Mouse (Mus musculus) heart, postnatal 36 days (tissue): ENCODE data around the gene Sh2d6. TPM values are rescaled to one million over a fixed set of nuclear protein-coding genes. Genes with fewer than 3 reads are reported as not detected.

Source experiments
- DNase-seq, 2 experiments: peaks; one replicate each; pipeline ENCODE4 v3.0.0; 2021 to 2022
- intact Hi-C: fragments of 180-260 bp; cut with DNase I; formaldehyde crosslinking; loops from one replicate; pipeline ENCODE4 v1.15.1; 2025
- total RNA-seq, 2 experiments: library from RNA; stranded (reverse); gene quantifications; 2 replicates each; pipeline ENCODE4 v1.2.3; 2021

Sh2d6 gene
- total RNA-seq: under 1 TPM; 0.33 to 0.35 TPM

DNA sequence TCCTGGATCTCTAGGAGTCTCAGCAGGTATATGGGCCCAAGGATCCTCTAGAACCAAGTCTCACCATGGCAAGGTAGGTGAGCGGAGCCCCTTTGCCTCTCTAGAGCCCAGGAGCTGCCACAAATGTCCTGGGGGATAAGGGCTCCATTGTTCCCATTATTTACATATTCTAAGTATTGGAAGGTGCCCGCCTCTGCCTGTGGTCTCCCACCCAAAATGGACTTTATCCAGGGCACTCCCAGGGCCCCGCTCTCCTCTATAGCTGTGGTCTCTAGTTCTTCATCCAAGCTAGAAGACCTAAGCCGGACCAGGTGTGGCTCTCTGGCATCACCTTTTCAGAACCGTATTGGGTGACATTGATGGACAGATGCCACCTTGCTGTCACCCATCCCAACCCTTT, at the start of gene Sh2d6:
Gene Sh2d6, minus strand, starts transcription at position 101 of the 400 bp plus-strand sequence.
- intact Hi-C loops: no loop called here
- no peak for DNase-seq

DNA sequence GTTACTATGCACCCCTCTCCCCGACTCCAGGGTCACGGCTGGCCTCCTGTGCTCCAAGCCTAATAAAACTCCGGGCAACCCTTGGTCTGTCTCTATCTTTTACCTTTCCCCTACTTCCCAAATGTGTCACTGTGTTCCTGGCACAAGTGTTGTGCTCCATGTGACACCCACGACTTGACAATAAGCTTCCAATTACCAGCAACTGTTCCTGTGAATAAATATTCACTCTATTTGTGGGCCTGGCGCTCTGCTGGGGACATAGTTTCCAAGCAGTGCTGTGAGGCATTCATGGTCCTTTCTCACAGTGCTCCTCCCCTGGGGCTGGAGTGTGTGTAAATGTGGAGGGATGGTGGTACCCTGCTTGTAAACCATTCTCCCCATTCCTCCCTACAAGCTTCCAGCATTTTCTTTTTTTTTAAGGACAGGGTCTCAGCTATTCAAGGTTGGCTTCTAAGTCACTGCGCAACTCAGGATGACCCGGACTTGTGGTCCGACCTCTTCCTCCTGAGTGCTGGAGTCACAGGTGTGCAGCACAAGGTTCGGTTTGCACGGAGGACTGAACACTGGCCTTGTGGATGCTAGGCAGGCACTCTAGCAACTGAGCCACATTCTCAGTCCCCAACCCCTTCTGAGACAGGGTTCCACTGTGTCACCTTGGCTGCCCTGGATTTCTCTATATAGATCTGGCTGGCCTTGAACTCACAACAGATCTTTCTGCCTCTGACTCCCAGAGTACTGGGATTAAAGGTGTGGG, 49.3 kb upstream of the Sh2d6 start:
- peak in 1 of 2 experiments; percentile 29 for DNase-seq

DNA sequence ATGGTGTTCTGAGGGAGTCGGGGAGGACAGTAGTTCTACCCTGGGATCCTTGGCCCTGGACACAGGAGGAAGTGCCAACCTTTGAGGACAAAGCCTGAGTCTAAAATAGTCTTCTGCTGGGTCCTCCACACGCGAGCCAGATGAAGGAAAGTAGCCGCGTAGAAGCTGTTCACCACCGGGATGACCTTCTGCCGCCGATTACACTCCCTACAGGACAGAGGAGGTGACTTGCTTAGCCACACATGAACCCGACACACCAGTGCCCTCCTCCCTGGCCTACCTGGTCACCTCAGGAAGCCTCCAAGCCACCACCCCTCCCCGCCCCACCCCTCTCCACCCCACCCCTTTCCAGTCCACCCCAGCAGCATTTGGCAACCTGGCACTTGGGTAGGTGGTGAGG, 47.2 kb upstream of the Sh2d6 start:
- intact Hi-C loops: no loop called here
- no peak for DNase-seq

More for the DNA sequence above, 49.3 kb upstream of the Sh2d6 start:
- intact Hi-C loops: loop anchor here (2.0 kb wide), 1 partner anchor 28 kb away; the partner anchor contains the start of genes Elmod3 and Retsat

DNA sequence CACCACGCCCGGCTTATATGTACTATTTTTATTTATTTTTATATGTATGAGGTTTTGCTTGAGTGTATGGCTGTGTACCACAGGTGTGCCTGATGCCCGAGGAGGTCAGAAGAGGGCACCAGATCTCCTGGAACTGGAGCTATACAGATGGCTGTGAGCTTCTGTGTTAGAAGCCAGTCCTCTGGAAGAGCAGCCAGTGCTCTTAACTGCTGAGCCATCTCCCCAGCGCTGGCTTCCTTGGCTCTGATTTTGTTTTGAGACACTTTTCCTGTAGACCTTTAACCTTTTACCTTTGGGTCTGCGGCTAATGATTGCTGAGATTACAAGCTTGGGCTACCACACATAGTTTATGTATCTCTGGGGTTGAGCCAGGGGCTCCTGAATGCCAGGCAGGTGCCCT, 46.0 kb upstream of the Sh2d6 start:
- no peak for DNase-seq
- intact Hi-C loops: no loop called here

DNA sequence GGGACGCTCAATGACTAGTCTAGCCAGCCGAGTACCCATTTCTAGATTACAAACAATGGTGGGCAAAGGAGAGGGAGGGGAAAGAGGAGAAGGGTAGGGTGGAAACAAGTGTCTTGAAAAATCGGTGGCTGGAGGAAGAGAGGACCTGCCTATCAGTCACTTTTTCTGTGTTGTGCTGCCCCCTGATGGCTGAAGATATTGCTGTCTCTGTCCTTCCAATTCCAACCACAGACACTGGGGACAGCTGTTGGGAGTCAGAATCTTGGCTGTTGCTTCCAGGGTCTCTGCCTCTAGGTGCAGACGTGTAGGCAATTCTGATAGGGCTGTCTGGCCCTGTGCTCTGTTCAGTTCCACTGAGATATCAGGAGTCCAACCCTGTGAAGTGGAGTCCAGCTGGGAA, 44.5 kb upstream of the Sh2d6 start:
- DNase-seq: peak; percentile 91 to 92
- intact Hi-C loops: loop anchor here (1.0 kb wide), 2 partner anchors 31 to 138 kb away; no protein-coding TSS in a partner anchor

DNA sequence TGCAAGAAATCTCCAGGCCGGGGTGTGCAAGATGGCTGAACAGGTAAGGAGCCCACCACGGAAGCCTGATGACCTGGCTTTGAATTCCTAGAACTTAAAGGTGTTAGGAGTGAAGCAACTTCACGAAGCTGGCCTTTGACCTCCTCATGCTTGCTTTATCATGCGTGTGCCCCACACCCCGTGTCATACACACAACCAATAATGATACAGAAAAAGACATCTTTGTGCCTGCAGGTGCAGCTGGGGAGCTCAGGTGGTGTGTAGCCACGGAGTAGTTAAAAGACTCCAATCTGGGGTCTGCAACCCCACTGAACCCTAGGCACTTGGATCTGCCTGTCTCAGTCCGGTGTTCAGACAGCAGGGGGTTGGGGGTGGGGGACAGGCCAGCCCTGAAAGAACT, 44.0 kb upstream of the Sh2d6 start:
- no peak for DNase-seq
- intact Hi-C loops: no loop called here

DNA sequence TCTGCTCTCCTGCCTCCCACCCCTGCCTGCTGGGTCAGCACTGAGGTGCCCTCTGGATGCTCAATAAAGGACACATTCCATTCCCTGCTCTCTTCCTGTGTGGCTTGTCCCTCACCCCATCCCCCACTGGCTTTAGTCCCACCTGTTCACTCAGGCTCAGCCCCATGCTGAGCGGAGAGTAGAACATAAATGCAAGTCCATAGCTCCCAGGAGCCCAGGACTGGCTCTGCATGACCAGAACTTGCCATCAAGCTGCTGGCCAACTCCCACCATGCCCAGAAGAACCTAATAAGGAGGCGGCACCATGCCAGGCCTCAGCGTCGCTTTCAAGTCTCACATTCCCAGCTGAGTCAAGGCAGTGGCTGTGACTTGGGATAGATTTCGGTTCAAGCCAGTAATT, 41.4 kb upstream of the Sh2d6 start:
- no peak for DNase-seq
- intact Hi-C loops: no loop called here

DNA sequence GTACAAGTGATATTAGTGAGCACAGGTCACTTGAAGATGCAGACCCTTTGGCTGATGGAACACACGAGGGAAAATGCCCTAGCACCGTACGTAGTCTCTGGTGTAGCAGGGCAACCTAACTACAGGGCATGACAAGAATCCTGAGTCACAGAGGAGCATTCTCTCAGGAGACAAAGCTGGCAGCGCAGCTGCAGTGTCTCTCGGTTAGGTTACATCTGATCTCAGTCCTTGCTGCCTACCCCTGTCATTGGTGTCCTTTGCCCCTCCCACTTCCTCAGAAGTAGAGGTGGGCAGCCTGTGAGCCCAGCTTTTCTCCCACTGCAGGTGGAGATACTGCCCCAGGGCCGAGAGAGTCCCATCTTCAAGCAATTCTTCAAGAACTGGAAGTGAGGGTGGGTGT, 41.0 kb upstream of the Sh2d6 start:
- intact Hi-C loops: no loop called here
- no peak for DNase-seq

DNA sequence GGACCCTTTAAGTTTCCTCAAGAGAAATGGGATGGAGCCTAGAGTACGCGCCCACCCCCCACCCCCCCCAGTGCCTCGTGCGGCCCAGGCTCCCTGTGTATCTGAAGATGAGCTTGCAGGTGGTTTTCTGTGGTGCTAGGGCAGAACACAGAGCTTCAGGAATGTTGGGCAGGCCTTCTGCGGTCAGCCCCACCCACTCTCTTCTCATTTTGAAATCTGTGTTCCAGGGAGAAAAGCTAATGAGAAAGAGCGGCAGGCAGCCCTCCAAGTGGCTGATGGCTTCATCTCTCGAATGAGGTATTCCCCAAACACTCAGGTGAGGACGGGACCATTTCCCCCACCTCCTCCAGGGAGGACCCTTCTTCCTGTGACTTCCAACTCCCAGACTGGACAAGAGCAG, 39.3 kb upstream of the Sh2d6 start:
- DNase-seq: no peak
- intact Hi-C loops: no loop called here

DNA sequence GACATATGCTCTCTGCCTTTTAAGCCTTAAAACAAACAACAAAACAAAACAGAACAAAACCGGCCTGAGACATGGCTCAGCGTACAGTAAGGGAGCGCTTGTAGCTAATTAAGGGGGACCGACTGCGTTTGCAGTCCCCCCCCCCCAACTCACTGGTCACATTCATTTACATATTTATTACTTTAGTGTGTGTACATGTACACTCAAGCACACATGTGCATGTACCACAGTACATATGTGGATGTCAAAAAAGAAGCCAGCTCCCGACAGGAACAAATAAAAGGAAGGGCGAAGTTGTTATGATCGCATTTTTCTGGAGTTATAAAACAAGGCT, 31.5 kb upstream of the Sh2d6 start:
- intact Hi-C loops: no loop called here
- no peak for DNase-seq

DNA sequence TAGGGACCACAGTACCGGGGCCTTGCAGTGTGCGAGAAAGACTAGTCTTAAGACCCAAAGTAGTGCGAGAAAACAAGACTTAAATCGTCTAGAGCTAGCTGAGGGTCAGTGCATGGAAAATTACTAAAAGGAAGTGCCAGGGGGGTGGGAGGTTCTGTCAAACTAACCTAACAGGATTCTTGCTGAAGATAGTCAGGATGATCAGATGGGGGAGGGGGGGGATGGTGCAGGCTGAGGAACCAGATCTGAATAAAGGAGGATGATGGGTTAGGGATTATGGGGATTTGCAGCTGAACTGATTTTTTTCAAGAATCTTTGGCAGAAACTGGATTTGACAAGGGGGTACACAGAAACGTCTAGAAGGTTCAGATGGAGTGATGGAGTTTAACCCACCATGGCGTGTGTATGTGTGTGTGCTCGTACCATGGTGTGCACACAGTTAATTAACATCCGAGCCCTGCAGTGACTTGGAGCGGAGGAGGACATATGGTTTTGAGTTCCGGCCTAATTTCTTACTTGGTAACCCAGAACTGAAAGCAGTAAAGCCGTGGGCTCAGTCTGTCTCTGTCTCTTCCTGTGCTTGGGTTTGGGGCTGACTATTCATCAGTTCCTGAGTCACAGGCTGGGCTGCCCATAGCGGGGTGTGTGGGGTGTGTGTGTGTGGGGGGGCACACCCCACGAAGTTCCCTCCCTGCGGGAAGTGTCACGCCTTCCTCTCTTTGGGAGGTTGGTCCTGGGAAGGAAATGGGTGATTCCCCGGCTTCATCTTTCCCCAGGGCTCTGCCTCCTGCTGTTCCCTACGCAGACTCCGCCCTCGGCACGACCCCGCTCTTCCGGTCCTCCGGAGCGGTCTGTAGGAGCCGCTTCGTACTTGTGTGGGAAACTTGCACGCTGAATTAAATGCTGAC, 30.9 kb upstream of the Sh2d6 start:
- intact Hi-C loops: no loop called here
- peak; percentile 66 to 76 for DNase-seq

DNA sequence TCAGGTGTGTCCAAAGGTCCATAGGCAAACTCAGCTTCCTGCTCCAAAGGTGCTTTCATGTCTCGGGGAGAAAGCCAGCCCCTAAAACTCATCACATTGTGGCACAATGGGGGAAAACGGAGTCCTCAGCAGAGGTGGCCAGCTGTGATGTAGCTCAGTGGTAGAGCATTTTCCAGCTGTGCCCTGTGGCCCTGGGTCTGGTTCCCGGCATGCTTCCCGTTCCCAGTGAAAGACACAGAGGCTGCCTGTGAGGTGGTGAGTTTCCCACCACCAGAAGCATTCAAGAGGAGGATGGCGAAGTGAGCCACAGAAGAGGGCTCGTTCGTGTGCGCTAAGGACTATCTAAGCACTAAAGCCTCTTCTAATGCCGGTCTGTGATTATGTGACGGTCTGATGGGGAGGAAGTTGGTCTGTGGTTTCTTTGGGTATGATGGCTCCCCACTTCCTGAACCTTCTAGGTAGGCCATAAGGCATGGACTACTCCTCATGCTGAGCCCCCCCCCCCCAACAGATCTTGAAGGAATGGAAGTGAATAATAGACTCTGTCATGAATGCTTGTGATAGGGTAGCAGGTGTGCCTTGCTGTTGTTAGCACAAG, 29.1 kb upstream of the Sh2d6 start:
- DNase-seq: no peak
- intact Hi-C loops: no loop called here

DNA sequence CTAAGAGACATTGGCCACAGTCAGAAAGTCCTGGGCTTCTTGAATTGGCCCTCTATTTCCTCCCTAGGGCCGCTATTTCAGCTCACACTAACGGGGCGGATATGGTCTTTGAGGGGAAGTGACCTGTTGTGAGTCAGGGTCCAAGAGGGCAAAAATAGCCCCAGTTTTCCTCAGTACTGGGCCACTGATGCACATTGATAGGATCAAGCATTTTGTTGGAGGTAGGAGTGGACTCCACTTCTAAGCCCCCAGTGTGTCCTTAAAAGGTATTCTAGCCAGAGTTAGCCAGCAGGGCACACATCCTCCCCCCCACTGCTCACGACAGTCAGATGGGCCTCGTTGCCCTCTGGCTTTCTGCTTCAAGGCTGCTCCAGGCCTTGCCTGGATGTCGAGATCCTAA, 28.5 kb upstream of the Sh2d6 start:
- no peak for DNase-seq
- intact Hi-C loops: no loop called here

DNA sequence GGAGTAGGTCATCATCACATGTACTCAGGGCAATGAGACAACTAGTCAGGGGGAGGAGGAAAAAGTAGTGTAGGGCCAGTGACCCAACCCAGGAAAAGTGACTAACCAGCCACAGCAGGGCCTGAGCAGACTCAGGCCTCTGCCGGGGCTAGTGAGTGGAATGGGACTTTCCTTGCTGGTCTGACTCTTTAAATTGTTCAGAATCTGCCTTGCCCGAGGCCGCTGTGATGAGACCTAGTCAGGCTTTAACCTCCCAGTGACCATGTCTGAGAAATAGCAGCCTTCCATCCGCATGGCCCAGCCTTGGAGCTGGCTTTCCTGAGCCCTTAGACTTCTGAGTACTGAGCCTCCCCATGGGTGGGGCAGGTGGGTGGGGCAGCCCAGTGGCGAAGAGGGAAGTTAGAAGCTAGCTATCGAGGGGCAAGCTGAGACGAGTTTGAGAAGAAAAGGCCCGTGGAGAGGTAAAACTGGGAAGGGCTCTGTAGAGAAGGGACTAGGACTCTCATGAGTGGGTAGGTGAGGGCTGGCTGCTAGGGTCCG, 27.6 kb upstream of the Sh2d6 start:
- intact Hi-C loops: no loop called here
- DNase-seq: peak; percentile 55 to 61

DNA sequence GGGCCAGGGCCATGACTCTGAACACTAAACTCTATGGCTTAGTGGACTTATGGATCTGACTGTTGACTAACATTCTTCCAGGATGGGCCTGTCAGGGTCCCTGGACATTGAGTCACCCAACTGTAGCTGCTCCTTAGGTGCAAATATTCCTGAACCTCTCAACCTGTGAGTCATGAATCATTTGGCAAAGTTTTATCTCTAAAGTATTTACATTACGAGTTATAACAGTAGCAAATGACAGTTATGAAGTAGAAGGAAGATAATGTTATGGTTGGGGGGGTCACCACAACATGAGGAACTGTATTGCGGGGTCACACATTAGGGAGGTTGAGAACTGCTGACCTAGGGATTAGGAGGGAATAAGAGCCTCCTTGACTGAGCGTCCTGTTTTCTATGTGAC, 26.4 kb upstream of the Sh2d6 start:
- no peak for DNase-seq
- intact Hi-C loops: no loop called here

DNA sequence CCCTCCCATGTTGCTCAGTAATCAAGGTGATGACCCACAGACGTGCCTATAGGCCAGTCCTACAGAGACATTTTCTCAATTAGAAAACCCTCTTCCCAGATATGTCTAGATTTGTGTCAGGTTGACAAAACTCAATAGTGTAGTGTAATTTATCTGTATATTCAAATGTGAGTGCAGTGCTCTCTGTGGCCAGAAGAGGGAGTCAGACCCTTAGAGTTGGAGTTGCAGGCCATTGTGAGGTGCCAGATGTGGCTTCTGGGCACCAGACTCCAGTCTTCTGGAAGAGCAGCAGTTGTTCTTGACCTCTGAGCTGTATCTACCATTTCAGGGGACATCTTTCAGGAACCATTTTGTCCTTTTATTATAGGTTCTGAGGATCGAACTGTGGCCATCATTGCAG, 25.6 kb upstream of the Sh2d6 start:
- DNase-seq: no peak
- intact Hi-C loops: no loop called here

DNA sequence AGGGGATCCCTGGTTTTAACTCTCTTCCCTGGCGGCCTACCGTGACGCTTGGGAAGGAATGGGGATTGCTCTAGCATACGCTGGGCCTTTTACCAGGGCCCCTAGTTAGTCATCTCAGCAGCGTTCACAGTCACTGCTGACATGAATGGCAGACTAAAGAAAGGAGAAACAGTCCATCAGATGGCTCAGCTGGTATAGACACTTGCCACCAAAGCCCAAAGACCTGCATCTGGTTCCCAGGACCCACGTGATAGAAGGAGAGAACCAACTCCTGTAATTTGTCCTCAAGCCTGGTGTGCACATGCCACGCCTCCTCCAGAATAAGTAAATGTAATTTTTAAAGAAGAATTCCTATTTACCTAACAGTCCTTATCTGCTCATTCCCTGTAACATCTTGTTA, 23.9 kb upstream of the Sh2d6 start:
- intact Hi-C loops: no loop called here
- DNase-seq: no peak

DNA sequence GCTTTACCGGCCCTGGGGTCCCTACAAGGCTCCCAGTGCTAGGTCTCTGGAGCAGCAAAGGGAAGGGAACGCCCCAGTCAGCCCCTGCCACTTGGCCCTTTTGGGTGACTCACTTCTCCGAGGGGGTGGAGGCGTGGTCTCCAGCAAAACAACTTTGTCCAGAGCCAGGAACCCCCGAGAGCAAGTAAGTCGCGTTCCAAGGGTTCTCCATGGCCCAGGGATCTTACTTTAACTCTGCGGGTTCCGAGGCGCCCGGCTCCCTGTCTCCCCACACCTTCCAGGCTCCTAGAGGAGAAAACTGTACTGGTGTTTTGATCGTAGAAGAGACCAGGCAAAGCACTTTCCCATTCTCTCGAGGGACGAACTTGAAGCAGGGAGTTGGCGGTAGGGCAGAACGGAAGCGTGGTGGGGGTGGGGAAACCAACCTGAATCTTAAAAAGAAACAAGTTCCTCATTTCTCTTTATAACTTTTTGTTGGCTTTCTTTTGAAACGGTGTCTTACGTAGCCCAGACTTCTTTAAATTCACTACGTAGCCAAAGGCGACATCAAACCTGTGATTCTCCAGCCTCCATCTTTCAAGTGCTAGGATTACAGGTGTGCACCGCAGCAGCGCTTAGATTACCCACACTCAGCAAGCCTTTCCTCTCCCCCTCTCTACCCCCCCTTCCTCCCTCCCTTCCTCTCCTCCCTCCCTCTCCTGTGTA, 22.9 kb upstream of the Sh2d6 start, which contains the start of gene Capg:
Gene Capg, plus strand, starts transcription at position 109 of the 705 bp plus-strand sequence.
- DNase-seq: peak; percentile 61 to 70
- intact Hi-C loops: no loop called here

DNA sequence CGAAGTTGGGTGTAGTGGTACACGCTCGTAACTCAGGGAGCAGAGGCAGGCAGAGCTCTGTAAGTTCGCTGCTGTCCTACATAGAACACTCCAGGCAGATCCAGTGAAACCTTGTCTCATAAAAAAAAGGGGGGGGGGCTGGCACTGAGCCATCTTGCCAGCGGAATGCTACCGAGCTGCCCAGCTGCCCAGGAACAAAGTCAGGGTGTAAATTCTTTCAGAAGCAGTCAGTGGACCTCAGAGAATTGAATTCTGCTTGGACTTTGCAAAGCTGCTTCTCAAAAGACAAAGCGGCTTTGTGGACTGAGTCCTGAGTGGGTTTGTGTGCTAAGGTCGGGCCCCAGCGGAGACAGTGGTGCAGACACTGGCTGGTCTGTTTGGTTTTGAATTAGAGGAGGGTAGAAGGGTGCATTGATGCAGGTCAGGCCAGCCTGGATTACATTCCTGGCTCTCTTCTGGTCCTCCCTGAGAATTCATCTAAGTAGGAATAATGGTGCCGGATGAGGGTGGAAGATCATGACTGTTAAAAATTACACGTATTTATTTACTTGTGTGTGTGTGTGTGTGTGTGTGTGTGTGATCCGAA, 21.9 kb upstream of the Sh2d6 start:
- intact Hi-C loops: no loop called here
- no peak for DNase-seq

DNA sequence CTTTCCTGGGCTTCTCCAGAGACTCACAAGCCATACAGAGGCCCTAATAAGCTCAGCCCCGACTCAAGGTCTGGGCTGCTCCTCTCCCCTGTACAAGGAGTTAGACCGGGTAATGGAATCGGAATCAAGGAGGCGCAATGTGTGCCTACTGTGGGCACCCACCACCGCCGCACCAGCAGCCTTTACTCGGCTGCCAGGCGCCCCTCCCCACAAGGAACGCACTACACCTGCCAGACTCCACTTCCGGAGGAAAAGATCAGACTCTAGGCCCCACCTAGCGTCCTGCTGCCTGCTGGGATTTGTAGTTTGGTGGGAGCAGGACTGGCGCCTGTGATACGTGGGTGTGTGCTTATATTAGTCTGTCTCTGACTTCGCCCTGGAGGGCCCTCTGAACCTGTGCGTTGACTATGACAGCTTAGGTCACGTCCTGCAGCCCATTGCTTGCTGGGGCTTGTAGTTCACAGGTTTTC, 17.1 kb upstream of the Sh2d6 start:
- DNase-seq: peak; percentile 74 to 79
- intact Hi-C loops: loop anchor here (5.0 kb wide), 1 partner anchor 294 kb away; no protein-coding TSS in a partner anchor
